Mouse (Mus musculus): ENCODE data around the gene Cenps.

The Cenps gene

GRCm38 (mm10) chr4:149157415-149157973, 20.1 kb upstream of the Cenps start:
- in situ Hi-C loops (cut with MboI, MseI): no loop called here

- in situ Hi-C loops (cut with MboI, MseI): no loop called here
These were observed 18.3 kb upstream of the Cenps start for GRCm38 (mm10) chr4:149155711-149156110.

GRCm38 (mm10) chr4:149154859-149155258, 17.4 kb upstream of the Cenps start:
- in situ Hi-C loops (cut with MboI, MseI): no loop called here

- in situ Hi-C loops (cut with MboI, MseI): no loop called here
These were observed 13.3 kb upstream of the Cenps start for GRCm38 (mm10) chr4:149150721-149151120.

- in situ Hi-C loops (cut with MboI, MseI): no loop called here
These were observed 12.8 kb upstream of the Cenps start for GRCm38 (mm10) chr4:149150256-149150655.

GRCm38 (mm10) chr4:149149611-149150010, 12.2 kb upstream of the Cenps start:
- in situ Hi-C loops (cut with MboI, MseI): loop anchor here (5.0 to 10.0 kb wide), 2 partner anchors 33 to 395 kb away; no protein-coding TSS in a partner anchor

- in situ Hi-C loops (cut with MboI, MseI): loop anchor here (5.0 to 10.0 kb wide), 2 partner anchors 33 to 396 kb away; no protein-coding TSS in a partner anchor
These were observed 11.8 kb upstream of the Cenps start for GRCm38 (mm10) chr4:149149196-149149595.

- in situ Hi-C loops (cut with MboI, MseI): loop anchor here (5.0 to 10.0 kb wide), 2 partner anchors 34 to 397 kb away; no protein-coding TSS in a partner anchor
These were observed 10.7 kb upstream of the Cenps start for GRCm38 (mm10) chr4:149148084-149148483.

- in situ Hi-C loops (cut with MboI, MseI): loop anchor here (5.0 to 10.0 kb wide), 2 partner anchors 35 to 397 kb away; no protein-coding TSS in a partner anchor
These were observed 10.1 kb upstream of the Cenps start for GRCm38 (mm10) chr4:149147528-149147927.

- in situ Hi-C loops (cut with MboI, MseI): loop anchor here (5.0 to 10.0 kb wide), 2 partner anchors 37 to 400 kb away; no protein-coding TSS in a partner anchor
These were observed 7.7 kb upstream of the Cenps start for GRCm38 (mm10) chr4:149145151-149145550.

GRCm38 (mm10) chr4:149144459-149144858, 7.0 kb upstream of the Cenps start:
- in situ Hi-C loops (cut with MboI, MseI): loop anchor here (5.0 to 10.0 kb wide), 2 partner anchors 400 to 403 kb away; no protein-coding TSS in a partner anchor

GRCm38 (mm10) chr4:149143594-149143993, 6.2 kb upstream of the Cenps start:
- in situ Hi-C loops (cut with MboI, MseI): loop anchor here (5.0 to 10.0 kb wide), 2 partner anchors 401 to 404 kb away; no protein-coding TSS in a partner anchor

GRCm38 (mm10) chr4:149138515-149138914, 1.1 kb upstream of the Cenps start:
- in situ Hi-C loops (cut with MboI, MseI): no loop called here

- in situ Hi-C loops (cut with MboI, MseI): no loop called here
These were observed 1.1 kb downstream of the Cenps start for GRCm38 (mm10) chr4:149136116-149136850.

GRCm38 (mm10) chr4:149133395-149133794, 4.0 kb downstream of the Cenps start:
- in situ Hi-C loops (cut with MboI, MseI): no loop called here

GRCm38 (mm10) chr4:149131789-149132565, 5.5 kb downstream of the Cenps start:
- in situ Hi-C loops (cut with MboI, MseI): no loop called here

GRCm38 (mm10) chr4:149131021-149131752, 6.2 kb downstream of the Cenps start:
- in situ Hi-C loops (cut with MboI, MseI): no loop called here

- in situ Hi-C loops (cut with MboI, MseI): no loop called here
These were observed 9.0 kb downstream of the Cenps start for GRCm38 (mm10) chr4:149128467-149128866.

GRCm38 (mm10) chr4:149126663-149127062, 10.8 kb downstream of the Cenps start, which contains the start of gene Cort:
TSS of gene Cort (minus strand) at chr4:149126763.
- in situ Hi-C loops (cut with MboI, MseI): no loop called here

- in situ Hi-C loops (cut with MboI, MseI): no loop called here
These were observed 11.3 kb downstream of the Cenps start for GRCm38 (mm10) chr4:149126115-149126509.
